Mouse (Mus musculus) E14TG2a.4 (cell line): ENCODE measurements at regions not wholly inside any gene's neighbourhood (a gene's known extent, or its start where the extent isn't known, plus 50 kb on each side); places are given as distances from the start of the nearest gene placed in this dataset.

Experiments used
- CTCF ChIP-seq: conservative IDR thresholded peaks from 2 replicates; pipeline ENCODE4 v1.5.1; 2014; ENCODE audit warnings: low read length
- POU5F1 ChIP-seq: IDR thresholded peaks from 2 replicates; pipeline ENCODE4 v1.6.1; 2014; ENCODE audit warnings: low read length, borderline replicate concordance

- TF ChIP-seq CTCF (no peak), POU5F1 (no peak)
Observed at GRCm38 (mm10) chr3:132353204-132353603, 268.1 kb downstream of the Dkk2 start.
